Mouse (Mus musculus) limb, embryonic 12.5 days (tissue): ENCODE data around the gene Dcdc2a. TPM values are rescaled to one million over a fixed set of nuclear protein-coding genes. Genes with fewer than 3 reads are reported as not detected.

Experiments
- ATAC-seq: fragments of 200-750 bp; cut with Nextera tagmentation; 2 replicates; pipeline ENCODE4 v1.8.0; 2017; ENCODE audit warnings: low read depth, moderate TSS enrichment; ENCODE audit not compliant: insufficient number of reproducible peaks, insufficient read depth, low FRiP score, low TSS enrichment
- H3K27ac ChIP-seq: fragments of 300-500 bp; sonication (generic); 2 replicates; pipeline ENCODE4 v1.5.1; 2016; ENCODE audit warnings: mild to moderate bottlenecking, moderate library complexity
- H3K27me3 ChIP-seq: fragments of 300-500 bp; sonication (generic); 2 replicates; pipeline ENCODE4 v1.6.1; 2016; ENCODE audit warnings: mild to moderate bottlenecking, moderate library complexity
- H3K36me3 ChIP-seq: fragments of 300-500 bp; sonication (generic); 2 replicates; pipeline ENCODE4 v1.6.1; 2016; ENCODE audit warnings: mild to moderate bottlenecking, moderate library complexity
- H3K4me1 ChIP-seq: fragments of 300-500 bp; sonication (generic); replicated peaks from 2 replicates; pipeline ENCODE4 v1.6.1; 2016
- H3K4me2 ChIP-seq: fragments of 300-500 bp; sonication (generic); 2 replicates; pipeline ENCODE4 v1.6.1; 2016; ENCODE audit warnings: mild to moderate bottlenecking, moderate library complexity
- H3K4me3 ChIP-seq: fragments of 300-500 bp; sonication (generic); replicated peaks from 2 replicates; pipeline ENCODE4 v1.5.1; 2016; ENCODE audit warnings: mild to moderate bottlenecking
- H3K9ac ChIP-seq: fragments of 300-500 bp; sonication (generic); replicated peaks from 2 replicates; pipeline ENCODE4 v1.6.1; 2016; ENCODE audit warnings: mild to moderate bottlenecking, moderate library complexity
- H3K9me3 ChIP-seq: fragments of 300-500 bp; sonication (generic); 2 replicates; pipeline ENCODE4 v1.6.1; 2016; ENCODE audit warnings: mild to moderate bottlenecking, moderate library complexity
- WGBS: fragments of 180-500 bp; shearing (Covaris S2); methylation state at CpG from one replicate; pipeline ENCODE4 v1.1.7; 2016; 5-methylcytosine and 5-hydroxymethylcytosine counted together
- polyA plus RNA-seq: library from polyadenylated mRNA; unstranded; fragments of >200 nt; fragmentation: Nextera tagmentation; extraction: Ambion mirVana; gene quantifications from 2 replicates; pipeline ENCODE4 v1.2.1, GENCODE M21; 2016

Gene Dcdc2a
- polyA plus RNA-seq, 1 experiment from 2014 or later, result 2.1 TPM

GRCm38 (mm10) chr13:25097348-25097747, 41.5 kb downstream of the Dcdc2a start:
- no peak overlapping the region for H3K27ac ChIP-seq
- ATAC-seq, result no peak
- H3K4me2 ChIP-seq, result no peak overlapping the region
- H3K4me1 ChIP-seq, result peaks cover 10% of the 10 kb centered on the region; the same call in 1 of the 2 replicates
- no peaks in the 10 kb centered on the region for H3K36me3 ChIP-seq
- WGBS, result 82% methylated on average over 8 of the region's 8 CpGs
- H3K4me3 ChIP-seq, result no peak overlapping the region
- H3K9ac ChIP-seq, result no peak overlapping the region
- H3K27me3 ChIP-seq, result no peaks in the 10 kb centered on the region; the same call in 1 of the 2 replicates
- no peaks in the 10 kb centered on the region for H3K9me3 ChIP-seq

GRCm38 (mm10) chr13:25098578-25098977, 42.8 kb downstream of the Dcdc2a start:
- no peak for ATAC-seq
- WGBS, result 63% methylated on average over 5 of the region's 5 CpGs
- no peaks in the 10 kb centered on the region for H3K9me3 ChIP-seq

GRCm38 (mm10) chr13:25099508-25099907, 43.7 kb downstream of the Dcdc2a start:
- H3K27ac ChIP-seq, result no peak overlapping the region
- H3K27me3 ChIP-seq, result no peaks in the 10 kb centered on the region; the same call in 1 of the 2 replicates
- peaks cover 10% of the 10 kb centered on the region; the same call in 1 of the 2 replicates for H3K4me1 ChIP-seq
- WGBS, result 85% methylated on average over 3 of the region's 3 CpGs
- H3K4me2 ChIP-seq, result no peak overlapping the region
- no peaks in the 10 kb centered on the region for H3K9me3 ChIP-seq
- no peak for ATAC-seq
- H3K36me3 ChIP-seq, result no peaks in the 10 kb centered on the region
- H3K4me3 ChIP-seq, result no peak overlapping the region
- H3K9ac ChIP-seq, result no peak overlapping the region

More at GRCm38 (mm10) chr13:25098578-25098977, 42.8 kb downstream of the Dcdc2a start:
- no peak overlapping the region for H3K27ac ChIP-seq
- no peak overlapping the region for H3K4me2 ChIP-seq
- H3K36me3 ChIP-seq, result no peaks in the 10 kb centered on the region
- H3K4me3 ChIP-seq, result no peak overlapping the region
- peaks cover 10% of the 10 kb centered on the region; the same call in 1 of the 2 replicates for H3K4me1 ChIP-seq
- no peaks in the 10 kb centered on the region; the same call in 1 of the 2 replicates for H3K27me3 ChIP-seq
- H3K9ac ChIP-seq, result no peak overlapping the region

- 41% methylated on average over 6 of the region's 6 CpGs for WGBS
Observed at GRCm38 (mm10) chr13:25100581-25100980, 44.8 kb downstream of the Dcdc2a start.

GRCm38 (mm10) chr13:25105671-25106070, 49.9 kb downstream of the Dcdc2a start:
- no peaks in the 10 kb centered on the region for H3K9me3 ChIP-seq
- H3K36me3 ChIP-seq, result no peaks in the 10 kb centered on the region
- no peaks in the 10 kb centered on the region; the same call in none of the 2 replicates for H3K27me3 ChIP-seq
- no peak overlapping the region for H3K4me3 ChIP-seq
- H3K4me2 ChIP-seq, result no peak overlapping the region
- no peak overlapping the region for H3K9ac ChIP-seq
- no peak for ATAC-seq
- peaks cover 10% of the 10 kb centered on the region; the same call in 1 of the 2 replicates for H3K4me1 ChIP-seq
- no peak overlapping the region for H3K27ac ChIP-seq

More at GRCm38 (mm10) chr13:25100581-25100980, 44.8 kb downstream of the Dcdc2a start:
- no peaks in the 10 kb centered on the region for H3K9me3 ChIP-seq
- no peaks in the 10 kb centered on the region; the same call in 1 of the 2 replicates for H3K27me3 ChIP-seq
- H3K36me3 ChIP-seq, result no peaks in the 10 kb centered on the region
- 0 out of 2 replicates have a peak, but pooled peaks have one; percentile 75 for ATAC-seq
- no peak overlapping the region for H3K9ac ChIP-seq
- peaks cover 11% of the 10 kb centered on the region for H3K4me1 ChIP-seq
- H3K27ac ChIP-seq, result peak overlapping the region; percentile 29; the same call in 1 of the 2 replicates
- H3K4me3 ChIP-seq, result no peak overlapping the region
- H3K4me2 ChIP-seq, result no peak overlapping the region

GRCm38 (mm10) chr13:25106740-25107139, 50.9 kb downstream of the Dcdc2a start:
- 64% methylated on average over 5 of the region's 5 CpGs for WGBS
- Histone ChIP-seq H3K27me3 (no peaks in the 10 kb centered on the region; the same call in none of the 2 replicates), H3K27ac (no peak overlapping the region), H3K4me3 (no peak overlapping the region), H3K9ac (no peak overlapping the region), H3K4me1 (peaks cover 6% of the 10 kb centered on the region; the same call in 1 of the 2 replicates), H3K4me2 (no peak overlapping the region), H3K9me3 (no peaks in the 10 kb centered on the region), H3K36me3 (no peaks in the 10 kb centered on the region)
- no peak for ATAC-seq

GRCm38 (mm10) chr13:25108353-25108752, 52.5 kb downstream of the Dcdc2a start:
- Histone ChIP-seq H3K27ac (no peak overlapping the region), H3K4me3 (no peak overlapping the region), H3K36me3 (no peaks in the 10 kb centered on the region), H3K4me2 (no peak overlapping the region), H3K4me1 (peaks cover 6% of the 10 kb centered on the region; the same call in 1 of the 2 replicates), H3K9me3 (no peaks in the 10 kb centered on the region), H3K9ac (no peak overlapping the region), H3K27me3 (no peaks in the 10 kb centered on the region; the same call in 1 of the 2 replicates)
- ATAC-seq, result no peak
- 79% methylated on average over 3 of the region's 3 CpGs for WGBS

GRCm38 (mm10) chr13:25110592-25111095, 54.8 kb downstream of the Dcdc2a start:
- no peak overlapping the region for H3K4me2 ChIP-seq
- H3K9ac ChIP-seq, result no peak overlapping the region
- no peak for ATAC-seq
- H3K27ac ChIP-seq, result no peak overlapping the region
- no peaks in the 10 kb centered on the region for H3K9me3 ChIP-seq
- no peaks in the 10 kb centered on the region for H3K36me3 ChIP-seq
- no peak overlapping the region for H3K4me3 ChIP-seq
- 80% methylated on average over 5 of the region's 5 CpGs for WGBS
- peaks cover 7% of the 10 kb centered on the region for H3K4me1 ChIP-seq
- H3K27me3 ChIP-seq, result no peaks in the 10 kb centered on the region; the same call in 1 of the 2 replicates

GRCm38 (mm10) chr13:25115429-25115881, 59.7 kb downstream of the Dcdc2a start:
- peak overlapping the region; percentile 62 for H3K4me2 ChIP-seq
- H3K36me3 ChIP-seq, result no peaks in the 10 kb centered on the region
- 29% methylated on average over 12 of the region's 12 CpGs for WGBS
- no peaks in the 10 kb centered on the region for H3K9me3 ChIP-seq
- peak overlapping the region; percentile 26 for H3K4me3 ChIP-seq
- peaks cover 5% of the 10 kb centered on the region; the same call in 1 of the 2 replicates for H3K27me3 ChIP-seq
- H3K27ac ChIP-seq, result no peak overlapping the region
- H3K4me1 ChIP-seq, result peaks cover 3% of the 10 kb centered on the region; the same call in 1 of the 2 replicates
- peak overlapping the region; percentile 53 for H3K9ac ChIP-seq
- ATAC-seq, result peak; percentile 53; the same call in 1 of the 2 replicates

- H3K9ac ChIP-seq, result peak overlapping the region; percentile 53; the same call in 1 of the 2 replicates
- no peak for ATAC-seq
- peak overlapping the region; percentile 62 for H3K4me2 ChIP-seq
Observed at GRCm38 (mm10) chr13:25115971-25116370, 60.2 kb downstream of the Dcdc2a start.

GRCm38 (mm10) chr13:25122740-25123335, 67.0 kb downstream of the Dcdc2a start:
- H3K4me3 ChIP-seq, result no peak overlapping the region

More at GRCm38 (mm10) chr13:25115971-25116370, 60.2 kb downstream of the Dcdc2a start:
- no peaks in the 10 kb centered on the region for H3K9me3 ChIP-seq
- no peaks in the 10 kb centered on the region for H3K36me3 ChIP-seq
- 2% methylated on average over 11 of the region's 11 CpGs for WGBS
- no peak overlapping the region for H3K27ac ChIP-seq
- peaks cover 3% of the 10 kb centered on the region; the same call in 1 of the 2 replicates for H3K4me1 ChIP-seq
- peaks cover 5% of the 10 kb centered on the region; the same call in 1 of the 2 replicates for H3K27me3 ChIP-seq
- H3K4me3 ChIP-seq, result peak overlapping the region; percentile 26

More at GRCm38 (mm10) chr13:25122740-25123335, 67.0 kb downstream of the Dcdc2a start:
- 57% methylated on average over 8 of the region's 8 CpGs for WGBS
- 0 out of 2 replicates have a peak, but pooled peaks cover under 1% of the 10 kb centered on the region for H3K27me3 ChIP-seq
- H3K36me3 ChIP-seq, result no peaks in the 10 kb centered on the region
- no peak overlapping the region for H3K4me2 ChIP-seq
- no peak for ATAC-seq
- H3K9me3 ChIP-seq, result no peaks in the 10 kb centered on the region
- H3K27ac ChIP-seq, result no peak overlapping the region
- no peak overlapping the region for H3K9ac ChIP-seq
- 0 out of 2 replicates have a peak, but pooled peaks cover 2% of the 10 kb centered on the region for H3K4me1 ChIP-seq
